Mouse (Mus musculus) c-Kit-positive CD71-positive TER-119-positive erythroid progenitor cells, embryonic 14.5 days (primary cell): ENCODE measurements at regions not wholly inside any gene's neighbourhood (a gene's known extent, or its start where the extent isn't known, plus 50 kb on each side); places are given as distances from the start of the nearest gene placed in this dataset.
A peak's percentile ranks its signal among the peaks of the same experiment; 100 is the strongest.

ENCODE experiments used
- DNase-seq: peaks from one replicate; pipeline ENCODE4 v3.0.0-alpha.2; 2013; ENCODE audit warnings: low spot score

DNA sequence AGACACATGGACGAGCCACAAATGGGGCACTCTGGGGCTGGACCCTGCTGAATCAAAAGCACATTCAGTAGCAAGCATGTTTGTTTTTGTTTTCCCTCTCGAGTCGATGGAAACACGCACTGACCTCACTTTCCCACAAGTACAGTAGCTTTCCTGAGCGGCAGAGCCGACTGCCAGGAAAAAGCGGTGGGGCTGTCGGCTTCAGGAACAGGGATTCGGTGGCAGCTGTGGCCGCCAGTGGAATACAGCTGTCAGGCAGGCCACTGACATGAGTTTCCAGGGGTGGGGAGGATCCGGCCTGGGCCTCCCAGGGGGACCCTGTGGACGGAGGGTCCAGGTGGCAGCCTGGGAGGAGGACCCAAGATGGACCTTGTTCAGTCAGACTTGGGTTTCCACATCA lies 157.0 kb downstream of the Fgf18 start:
- DNase-seq = no peak

DNA sequence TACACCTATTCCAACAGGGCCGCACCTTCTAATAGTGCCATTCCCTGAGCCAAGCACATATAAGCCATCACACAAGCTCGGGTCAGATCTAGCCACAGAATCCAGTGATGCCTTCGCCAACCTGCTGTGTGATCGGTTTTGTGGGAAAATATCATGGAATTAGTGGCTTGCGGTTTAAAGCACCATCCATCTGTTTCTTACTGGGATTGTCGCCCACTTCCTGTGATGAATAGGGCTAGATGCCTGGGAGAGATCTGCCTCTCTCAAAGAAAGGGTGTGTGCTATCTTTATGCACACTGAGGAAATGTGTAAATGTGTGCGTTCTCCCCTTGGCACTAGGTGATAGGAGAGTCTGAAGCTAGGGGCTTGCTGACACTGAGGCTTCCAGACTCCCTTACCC lies 154.5 kb upstream of the Smim23 start:
- no peak for DNase-seq

DNA sequence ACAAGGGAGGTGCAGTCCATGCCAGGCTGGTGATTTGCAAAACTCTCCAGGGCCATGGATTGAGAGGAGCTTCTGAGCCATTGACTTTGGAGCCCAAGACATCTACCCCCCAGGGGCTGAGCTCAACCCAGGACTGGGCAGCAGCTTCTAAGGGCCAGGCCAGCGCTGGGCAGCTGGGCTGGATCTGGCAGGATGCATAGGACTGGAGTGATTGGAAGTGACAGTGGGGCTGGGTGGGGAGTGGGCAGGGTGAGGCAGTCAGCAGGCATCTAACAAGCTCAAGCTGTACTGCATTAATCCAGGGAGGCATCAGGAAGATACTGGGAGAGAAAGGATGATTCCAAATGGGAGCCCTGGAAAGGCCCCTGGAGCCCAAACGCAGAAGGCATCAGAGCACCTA lies 152.2 kb upstream of the Smim23 start:
- DNase-seq = no peak

DNA sequence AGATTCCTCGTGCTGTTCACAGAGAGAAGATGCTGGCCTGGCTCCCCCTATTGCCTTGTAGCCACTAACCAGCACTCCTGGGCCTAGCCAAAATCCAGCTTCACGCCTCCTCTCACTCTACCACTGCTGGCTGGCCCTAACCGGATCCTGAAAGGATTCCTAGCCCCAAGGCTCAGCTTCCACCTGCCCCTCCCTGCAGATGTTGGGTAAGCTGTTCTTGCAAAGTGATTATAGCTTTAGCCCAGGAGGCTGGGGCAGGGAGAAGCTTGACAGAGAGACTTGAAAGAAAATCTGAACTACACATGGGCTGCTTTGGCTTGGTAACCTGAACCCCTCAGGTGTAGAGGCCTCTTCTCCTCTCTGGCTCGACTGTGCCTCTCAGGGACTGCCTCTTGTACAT lies 149.0 kb upstream of the Smim23 start:
- no peak for DNase-seq

DNA sequence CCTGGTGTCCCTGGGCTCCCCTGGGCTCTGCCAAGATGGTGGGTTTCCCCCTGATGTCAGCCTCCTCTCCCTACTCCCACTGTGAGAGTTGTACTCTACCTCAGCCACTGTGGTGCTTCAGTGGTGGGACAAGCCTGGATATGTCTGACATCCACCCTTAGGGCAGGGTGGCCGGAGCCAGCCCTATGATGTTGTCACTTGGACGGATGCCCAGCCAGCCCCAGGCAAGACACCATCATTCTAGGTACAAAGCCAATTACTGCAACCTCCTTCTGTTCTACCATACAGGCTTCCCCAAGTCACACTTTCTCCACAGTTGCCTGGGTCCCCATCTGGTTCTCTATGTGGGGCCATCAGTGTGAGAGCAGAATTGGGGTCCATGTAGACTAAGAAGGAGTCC lies 141.0 kb upstream of the Smim23 start:
- DNase-seq = no peak

DNA sequence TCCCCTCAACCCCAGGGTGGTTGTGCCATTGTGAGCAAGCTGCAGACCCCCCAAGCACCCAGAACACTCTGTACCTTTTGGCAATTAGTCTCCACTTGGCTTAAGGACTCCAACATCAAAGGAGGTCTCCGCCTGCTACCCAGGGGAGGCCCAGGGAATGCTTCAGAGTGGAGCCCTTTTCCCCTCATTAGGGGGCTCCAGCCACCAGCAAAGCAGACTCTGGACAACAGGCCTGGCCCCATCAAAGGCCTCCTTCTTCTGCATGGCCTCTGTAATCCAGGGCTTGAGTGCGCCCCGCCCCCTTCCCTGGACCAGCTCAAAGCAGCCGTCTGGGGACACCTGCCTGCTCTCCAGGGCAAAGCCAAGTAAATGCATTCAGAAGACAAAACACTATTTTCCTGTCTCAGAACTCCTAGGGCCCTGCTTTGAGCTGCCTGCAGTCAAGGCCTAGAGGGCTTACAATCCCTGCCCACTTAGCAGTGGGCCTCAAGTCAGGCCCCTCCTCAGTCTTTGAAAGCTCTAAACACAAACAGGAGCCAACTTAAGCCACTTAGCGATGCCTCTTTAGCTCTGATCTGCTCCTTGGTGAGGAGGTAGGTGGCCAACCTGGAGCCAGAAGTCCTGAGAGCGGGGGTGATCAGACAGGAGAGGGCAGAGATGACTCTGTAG lies 139.4 kb upstream of the Smim23 start:
- DNase-seq = no peak

DNA sequence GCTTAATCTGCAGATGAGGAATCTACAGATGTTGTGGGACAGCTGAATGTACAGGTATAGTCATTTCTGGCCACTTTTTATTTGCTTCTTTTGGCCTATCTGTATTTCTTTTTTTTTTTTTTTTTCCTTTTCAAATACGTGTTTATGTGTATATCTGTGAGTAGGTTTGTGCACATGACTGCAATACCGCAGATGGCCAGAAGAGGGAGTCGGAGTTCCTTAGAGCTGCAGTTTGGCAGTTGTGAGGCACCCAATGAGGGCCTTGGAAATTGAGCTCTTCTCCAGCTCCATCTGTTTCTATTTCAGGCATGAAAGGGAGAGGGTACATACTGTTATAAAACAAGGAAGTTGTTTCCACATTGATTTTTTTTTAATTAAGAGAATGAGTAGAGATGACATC lies 137.2 kb upstream of the Smim23 start:
- peak; percentile 14 for DNase-seq

DNA sequence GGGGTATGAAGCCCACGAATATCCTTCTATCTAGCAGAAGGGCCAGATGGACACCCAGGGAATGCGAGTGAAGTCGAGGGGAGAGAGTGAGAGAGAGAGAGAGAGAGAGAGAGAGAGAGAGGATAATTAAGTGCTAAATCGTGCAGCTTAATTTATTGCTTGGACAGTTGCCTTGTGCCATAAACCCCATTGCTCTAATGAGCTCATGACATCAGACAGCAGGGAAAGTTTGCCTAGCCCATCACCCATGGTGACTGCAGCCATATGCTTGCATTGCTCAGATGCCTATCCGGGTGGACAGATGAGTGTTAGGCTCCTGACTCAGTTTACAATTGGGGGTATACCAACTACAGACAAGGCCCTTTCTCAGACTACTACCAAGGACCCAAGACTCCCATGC lies 134.6 kb upstream of the Smim23 start:
- DNase-seq = no peak

DNA sequence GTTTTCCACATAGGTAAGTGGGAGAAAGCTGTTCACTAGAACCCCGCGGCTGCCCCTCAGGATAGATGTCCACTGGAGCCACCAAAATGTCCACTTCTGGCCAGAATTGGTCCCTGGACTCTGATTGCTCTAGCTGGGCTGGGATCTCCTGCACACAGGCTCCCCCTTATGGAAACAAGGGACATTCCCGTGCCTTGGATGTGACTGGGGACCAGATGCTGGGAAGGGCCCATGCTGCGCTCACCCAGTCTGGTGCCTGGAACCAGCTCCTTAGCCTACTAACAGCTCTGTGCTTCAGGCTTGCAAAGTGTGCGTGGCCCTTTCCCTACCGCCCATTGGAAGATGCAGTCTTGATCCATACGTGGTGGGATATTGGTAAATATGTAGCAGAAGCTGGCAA lies 132.6 kb upstream of the Smim23 start:
- no peak for DNase-seq

DNA sequence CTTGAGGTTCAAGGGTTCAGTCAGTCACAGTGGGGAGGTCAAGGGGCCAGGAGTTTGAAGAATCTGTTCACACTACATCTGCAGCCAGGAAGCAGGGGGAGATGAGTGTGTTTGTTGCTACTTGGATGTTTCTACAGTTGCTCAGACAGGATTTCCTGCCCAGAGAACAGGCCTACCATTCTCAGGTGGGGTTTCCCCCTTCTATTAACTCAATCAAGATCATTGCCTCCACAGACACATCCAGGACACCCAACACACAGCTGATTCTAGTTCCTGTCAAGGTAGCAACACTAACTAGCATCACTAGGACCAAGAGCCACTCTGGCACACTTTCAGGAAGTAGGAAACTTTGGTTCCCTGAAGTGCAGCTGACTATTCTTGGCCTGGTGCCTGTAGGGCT lies 127.9 kb upstream of the Smim23 start:
- no peak for DNase-seq

DNA sequence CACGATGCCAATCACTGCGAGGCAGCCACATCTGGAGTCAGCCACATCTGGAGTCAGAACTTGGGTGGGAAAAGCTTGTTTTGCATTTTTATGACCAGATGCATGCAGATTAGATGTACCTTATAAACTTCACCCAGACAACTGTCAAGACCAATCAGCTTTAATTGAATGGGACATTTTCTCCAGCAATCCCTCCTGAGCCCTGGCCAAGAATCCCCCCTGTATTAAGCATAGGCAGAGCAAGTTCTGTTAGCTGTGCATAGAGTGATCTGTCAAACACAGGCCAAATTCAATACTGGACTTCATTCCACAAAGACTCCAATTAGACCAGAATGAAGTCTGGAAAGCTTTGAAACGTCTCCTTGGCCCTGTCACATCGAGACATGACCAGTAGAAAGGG lies 123.7 kb upstream of the Smim23 start:
- DNase-seq = no peak

DNA sequence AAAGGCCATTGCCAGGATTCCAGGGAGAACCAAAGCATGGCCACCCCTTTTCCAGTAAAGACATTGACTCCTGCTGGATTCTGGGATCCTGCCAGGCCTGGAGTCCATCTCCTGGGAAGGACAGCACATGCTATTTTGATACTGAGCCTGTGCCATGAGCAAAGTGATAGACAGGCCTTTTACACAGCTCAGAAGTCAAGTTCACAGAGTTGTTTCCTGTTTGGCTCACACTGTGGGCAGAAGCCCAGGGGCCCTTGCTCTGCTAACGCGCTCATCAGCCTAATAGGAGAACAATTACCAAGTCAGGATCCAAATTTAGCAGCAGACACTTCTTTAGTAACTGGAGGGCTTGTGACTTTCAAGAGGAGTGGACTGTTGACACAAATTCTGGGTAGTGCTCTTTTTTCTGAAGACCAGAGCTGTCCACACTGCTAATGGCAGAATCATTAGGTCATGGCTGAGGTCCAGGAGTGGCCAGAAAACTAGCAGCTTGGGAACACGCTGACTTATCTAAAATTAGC lies 122.1 kb upstream of the Smim23 start:
- DNase-seq = no peak

DNA sequence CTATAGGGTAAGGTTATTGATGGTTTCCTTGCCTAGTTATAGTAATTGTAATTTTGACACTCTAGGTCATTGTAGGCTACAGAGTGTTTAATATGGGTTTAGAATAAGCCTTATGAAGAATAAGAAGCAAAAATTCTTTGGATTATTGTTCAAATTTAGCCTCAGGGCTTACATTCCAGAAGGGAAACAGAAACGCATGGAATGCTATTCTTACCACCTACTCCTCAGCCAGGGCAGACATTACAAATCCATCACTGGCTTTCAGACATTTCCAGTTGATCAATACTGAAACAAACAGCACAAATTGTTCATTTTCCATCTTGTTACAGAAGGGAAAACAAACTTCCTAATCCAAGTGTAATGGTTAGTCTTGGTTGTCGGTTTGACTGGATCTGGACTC lies 120.7 kb upstream of the Smim23 start:
- no peak for DNase-seq

DNA sequence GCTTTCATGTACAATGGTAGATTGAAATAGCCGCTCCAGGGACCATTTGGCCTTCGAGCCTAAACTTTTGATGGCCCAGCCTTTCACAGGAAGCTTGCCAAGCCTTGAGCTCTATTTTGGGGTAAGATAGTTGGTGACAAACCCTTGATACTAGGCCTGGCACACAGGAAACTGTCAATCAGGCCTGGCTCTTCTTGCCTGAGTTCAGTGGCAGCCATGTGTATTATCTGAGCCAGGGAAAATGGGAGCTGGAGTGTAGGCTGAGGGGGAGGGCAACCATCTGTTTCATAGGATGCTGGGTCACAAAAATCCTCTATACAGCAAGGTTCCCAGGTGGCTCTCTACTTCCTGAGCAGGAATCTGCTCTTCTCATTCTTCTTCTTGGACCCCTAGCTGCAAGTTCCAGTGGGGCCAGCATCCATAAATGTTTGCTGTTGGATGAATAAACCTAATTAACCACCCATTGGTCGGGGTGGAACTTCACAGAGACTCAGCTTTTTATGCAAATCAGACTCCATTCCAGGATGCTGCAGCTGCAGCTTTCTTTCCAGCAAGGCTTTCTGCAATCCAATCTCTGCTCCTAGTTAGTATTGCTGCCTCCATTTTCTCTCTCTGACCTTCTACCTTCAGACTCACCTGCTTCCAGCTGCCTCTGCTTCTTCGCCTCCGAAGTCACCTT lies 117.1 kb upstream of the Smim23 start:
- no peak for DNase-seq

DNA sequence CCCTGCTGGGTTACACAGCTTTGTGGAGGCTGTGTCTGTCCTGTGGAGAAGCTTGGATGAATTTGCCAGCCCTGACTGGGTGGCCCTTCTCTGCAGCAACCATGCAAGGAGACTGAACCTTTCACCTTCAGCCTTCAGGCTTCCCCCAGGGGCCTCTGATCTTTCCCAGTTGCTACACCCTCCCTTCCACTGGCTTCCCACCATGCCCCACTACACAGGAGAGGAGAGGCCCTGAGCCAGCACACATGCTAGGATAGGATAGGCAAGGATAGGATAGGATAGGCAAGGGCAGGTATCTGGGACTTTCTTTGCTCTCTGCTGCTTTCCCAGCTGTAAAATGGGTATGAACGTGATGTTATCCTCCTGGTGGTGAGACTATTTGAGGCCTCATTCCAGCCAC lies 114.7 kb upstream of the Smim23 start:
- no peak for DNase-seq

DNA sequence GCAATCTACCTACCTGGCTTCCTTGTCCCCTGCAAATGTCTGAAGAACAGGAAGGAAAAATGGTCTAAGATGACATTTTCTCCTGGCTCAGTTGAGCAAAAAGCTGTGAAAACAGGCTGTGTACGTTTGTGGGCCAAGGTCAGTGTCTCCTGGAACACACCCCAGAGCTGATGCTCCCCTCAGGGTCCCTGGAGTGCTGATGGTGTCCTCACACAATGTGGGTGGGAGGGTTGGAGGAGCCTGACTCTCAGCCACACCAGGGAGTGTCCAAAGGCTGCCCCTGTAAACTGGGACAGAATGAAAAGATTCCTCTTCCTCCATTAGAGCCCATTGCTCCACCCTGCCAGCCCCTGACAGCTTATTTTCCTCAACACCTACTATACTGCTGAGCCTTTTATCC lies 112.8 kb upstream of the Smim23 start:
- DNase-seq = no peak

DNA sequence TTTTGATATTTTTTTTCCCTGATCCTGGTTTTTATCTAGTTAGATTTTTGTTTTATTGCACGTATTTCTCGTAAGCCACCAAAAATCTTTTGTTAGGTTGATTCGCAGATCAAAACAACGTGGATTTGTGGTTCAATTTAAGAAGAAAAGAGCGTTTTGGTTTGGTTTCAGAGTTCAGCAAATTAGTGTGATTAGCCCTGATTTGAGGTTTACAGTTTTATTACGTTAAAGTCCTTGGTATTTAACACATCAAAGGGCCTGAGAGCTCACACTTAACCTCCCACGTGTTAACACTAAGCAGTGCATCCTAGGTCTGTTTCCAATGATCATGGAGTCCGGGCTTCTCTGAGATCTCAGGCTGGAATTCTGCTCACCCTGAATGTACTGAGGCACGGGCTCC lies 107.5 kb upstream of the Smim23 start:
- no peak for DNase-seq

DNA sequence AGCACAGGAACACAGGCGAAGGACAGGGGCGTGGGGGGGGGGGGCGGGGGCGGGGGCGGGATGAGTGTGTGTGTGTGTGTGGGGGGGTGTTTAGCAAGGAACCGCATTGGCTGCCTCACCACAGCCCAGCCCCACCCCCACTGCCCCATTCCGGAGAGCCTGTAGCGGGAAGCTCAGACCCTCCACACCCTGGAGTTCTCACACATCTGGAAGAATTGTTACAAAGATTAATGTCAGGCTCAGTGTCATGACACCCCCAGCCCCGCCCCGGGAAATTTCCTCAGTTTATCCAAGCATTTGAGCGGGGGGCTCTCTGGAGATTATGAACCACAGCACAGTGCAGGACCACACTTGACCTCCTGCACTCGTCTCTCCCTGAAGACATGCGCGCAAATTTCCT lies 106.6 kb upstream of the Smim23 start:
- no peak for DNase-seq

DNA sequence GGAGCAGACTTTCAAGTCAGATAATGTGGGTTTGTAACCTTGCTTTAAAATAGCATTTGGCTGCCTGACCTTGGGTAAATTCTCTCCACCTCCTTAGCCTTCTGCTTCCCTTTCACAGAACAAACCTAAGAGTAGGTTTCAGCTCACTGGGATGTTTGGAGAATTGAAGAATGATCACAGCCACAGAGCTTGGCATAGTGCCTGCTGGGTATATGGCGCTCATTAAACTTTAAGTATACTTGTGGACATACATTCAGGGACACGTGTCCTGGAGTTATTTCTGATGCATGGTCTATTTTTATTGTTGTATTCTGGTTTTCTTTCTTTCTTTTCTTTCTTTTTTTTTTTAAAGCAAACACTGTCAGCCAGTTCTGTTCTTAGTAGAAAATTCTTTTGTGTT lies 104.4 kb upstream of the Smim23 start:
- DNase-seq = no peak

DNA sequence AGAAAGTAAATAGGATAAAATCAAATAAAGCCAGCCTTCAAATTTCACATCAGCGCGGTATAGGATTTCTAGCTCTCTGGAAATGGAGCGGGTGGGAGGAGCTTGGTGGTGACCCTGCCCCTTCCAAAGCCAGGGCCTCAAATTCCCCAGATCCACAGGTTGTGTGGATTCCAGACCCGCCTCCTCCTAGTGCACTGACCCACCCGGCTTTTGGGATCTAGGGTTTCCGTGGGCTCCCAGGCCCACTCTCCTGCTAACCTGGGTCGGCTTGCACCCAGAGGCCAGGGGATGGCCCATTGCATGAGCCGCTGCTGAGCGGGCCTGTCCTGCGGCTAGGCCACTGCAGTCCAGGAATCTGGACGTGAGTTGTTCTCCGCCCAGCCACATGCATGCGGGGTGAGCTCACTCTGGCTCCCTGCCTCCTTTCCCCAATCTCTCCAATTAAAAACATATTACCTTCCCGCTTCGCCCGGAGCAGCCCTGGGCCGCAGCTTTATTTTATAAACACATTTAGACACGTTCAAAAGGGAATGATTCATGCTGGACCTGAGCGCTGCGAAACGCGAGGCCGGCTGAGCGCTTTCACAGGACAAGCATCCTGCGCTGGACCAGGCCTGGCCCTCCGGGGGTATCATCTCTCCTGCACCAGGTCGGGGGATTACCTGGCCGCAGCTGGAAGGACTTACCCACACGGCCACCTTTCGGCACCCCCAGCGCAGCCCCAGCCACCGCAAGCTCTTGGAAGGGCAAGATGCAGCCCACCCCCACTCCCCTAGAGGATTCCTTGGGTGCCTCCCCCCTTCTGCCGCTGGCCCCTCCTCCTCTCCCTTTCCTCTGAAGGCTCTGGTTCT lies 101.2 kb upstream of the Smim23 start:
- no peak for DNase-seq

DNA sequence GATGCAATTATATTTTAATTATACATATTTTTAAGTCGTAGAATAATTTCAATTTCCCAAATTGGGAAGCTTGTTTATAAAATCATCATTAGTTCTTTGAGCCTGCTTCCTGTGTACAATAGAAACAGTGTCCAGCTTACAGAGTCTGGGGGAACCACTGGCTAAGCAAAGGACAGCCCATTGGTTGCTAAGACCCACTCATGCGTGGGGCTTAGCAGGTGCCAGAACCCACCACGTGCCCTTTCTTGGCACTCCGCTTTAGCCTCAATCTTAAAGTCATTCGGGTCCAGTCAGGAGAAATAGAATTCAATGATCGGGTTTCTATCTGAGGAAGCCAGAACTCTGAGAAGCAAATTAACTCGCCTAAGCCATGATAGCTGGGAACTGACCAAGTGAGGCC lies 100.5 kb upstream of the Smim23 start:
- no peak for DNase-seq

DNA sequence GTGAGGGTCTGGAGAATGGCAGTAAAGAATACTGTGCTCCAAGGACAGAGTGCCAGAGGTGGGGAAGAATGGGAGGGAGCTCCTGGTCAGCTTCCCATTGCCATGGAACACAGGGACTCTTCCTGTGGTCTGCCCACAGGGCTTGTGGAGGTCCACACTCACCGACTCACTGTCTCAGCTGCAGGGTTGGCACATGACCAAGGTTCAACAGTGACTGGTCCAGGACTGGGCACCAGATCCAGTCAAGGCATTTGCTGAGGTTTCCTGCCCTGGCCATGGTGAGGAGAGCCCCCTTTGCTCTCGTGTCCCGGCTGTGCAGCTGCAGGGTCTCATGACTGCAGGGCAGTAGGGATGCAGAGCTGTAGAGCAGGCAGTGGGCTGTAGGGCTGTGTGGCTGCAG lies 88.7 kb upstream of the Smim23 start:
- no peak for DNase-seq

DNA sequence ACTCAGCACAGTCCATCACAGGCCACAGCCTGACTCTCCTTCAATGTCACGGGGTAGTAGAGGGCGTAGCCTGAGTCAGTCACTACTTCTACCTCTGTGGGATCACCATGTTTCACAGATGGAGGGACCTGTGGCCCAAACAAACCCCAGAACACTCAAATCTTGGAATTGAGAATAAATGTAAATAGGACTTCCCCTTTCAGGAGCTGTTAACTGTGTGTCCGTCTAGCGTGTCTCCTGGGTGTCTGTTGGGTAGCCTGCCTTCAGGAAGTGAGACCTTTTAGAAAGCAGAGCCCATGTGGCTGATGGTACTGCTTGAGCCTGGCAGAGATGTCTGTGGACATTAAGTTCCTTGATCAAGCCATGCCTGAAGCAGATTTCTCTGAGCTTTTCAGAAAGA lies 87.4 kb upstream of the Smim23 start:
- DNase-seq = no peak
